Mouse (Mus musculus): ENCODE measurements around the gene Eml5. TPM values are rescaled to one million over a fixed set of nuclear protein-coding genes. Genes with fewer than 3 reads are reported as not detected.

The Eml5 gene
- polyA plus RNA-seq, 1 experiment = 6.5 TPM

- H3K4me1 ChIP-seq (ENCODE audit: control insufficient read depth, insufficient read depth, low read length) = peaks cover 5% of the 10 kb centered on the region; the same call in 1 of the 2 replicates
- WGBS = 93% methylated on average over 6 of the region's 6 CpGs
- DNase-seq = no peak
- H3K27me3 ChIP-seq (replicated peaks; ENCODE audit: control insufficient read depth, insufficient read depth, low read length) = no peaks in the 10 kb centered on the region
- no peak overlapping the region for H3K4me3 ChIP-seq (ENCODE audit: insufficient read depth, low read depth, low read length)
- peaks cover 9% of the 10 kb centered on the region for H3K36me3 ChIP-seq (ENCODE audit: control insufficient read depth, insufficient read depth, low read length)
- H3K27ac ChIP-seq (ENCODE audit: insufficient read depth, low read depth, low read length) = no peak overlapping the region
- TF ChIP-seq CTCF (conservative IDR thresholded peaks at IDR 0.05; ENCODE audit: insufficient read depth, insufficient read length, low read depth, low read length) (no peak), POLR2A (IDR thresholded peaks at IDR 0.05; ENCODE audit: low read depth, low read length) (no peak)
Observed at GRCm38 (mm10) chr12:98759700-98760099, 141.6 kb downstream of the Eml5 start.

- H3K4me1 ChIP-seq (ENCODE audit: control insufficient read depth, insufficient read depth, low read length) = peaks cover 5% of the 10 kb centered on the region; the same call in 1 of the 2 replicates
- H3K27me3 ChIP-seq (replicated peaks; ENCODE audit: control insufficient read depth, insufficient read depth, low read length) = no peaks in the 10 kb centered on the region
- 85% methylated on average over 6 of the region's 6 CpGs for WGBS
- peaks cover 9% of the 10 kb centered on the region for H3K36me3 ChIP-seq (ENCODE audit: control insufficient read depth, insufficient read depth, low read length)
- TF ChIP-seq POLR2A (IDR thresholded peaks at IDR 0.05; ENCODE audit: low read depth, low read length) (no peak), CTCF (conservative IDR thresholded peaks at IDR 0.05; ENCODE audit: insufficient read depth, insufficient read length, low read depth, low read length) (no peak)
- no peak overlapping the region for H3K4me3 ChIP-seq (ENCODE audit: insufficient read depth, low read depth, low read length)
- H3K27ac ChIP-seq (ENCODE audit: insufficient read depth, low read depth, low read length) = no peak overlapping the region
- DNase-seq = no peak
Observed at GRCm38 (mm10) chr12:98757636-98758035, 143.6 kb downstream of the Eml5 start.

GRCm38 (mm10) chr12:98747380-98747753 lies 153.9 kb downstream of the Eml5 start:
- TF ChIP-seq POLR2A (IDR thresholded peaks at IDR 0.05; ENCODE audit: low read depth, low read length) = no peak
- TF ChIP-seq CTCF (conservative IDR thresholded peaks at IDR 0.05; ENCODE audit: insufficient read depth, insufficient read length, low read depth, low read length) = no peak
- WGBS = under 1% methylated on average over 14 of the region's 14 CpGs
- peaks cover 3% of the 10 kb centered on the region; the same call in 1 of the 2 replicates for H3K4me1 ChIP-seq (ENCODE audit: control insufficient read depth, insufficient read depth, low read length)
- no peaks in the 10 kb centered on the region for H3K27me3 ChIP-seq (replicated peaks; ENCODE audit: control insufficient read depth, insufficient read depth, low read length)
- H3K36me3 ChIP-seq (ENCODE audit: control insufficient read depth, insufficient read depth, low read length) = no peaks in the 10 kb centered on the region
- peak overlapping the region; percentile 83 for H3K4me3 ChIP-seq (ENCODE audit: insufficient read depth, low read depth, low read length)
- no peak for DNase-seq
- peak overlapping the region; percentile 66 for H3K27ac ChIP-seq (ENCODE audit: insufficient read depth, low read depth, low read length)

GRCm38 (mm10) chr12:98746746-98747379 lies 154.4 kb downstream of the Eml5 start, which contains the start of gene Zc3h14:
Zc3h14 (plus strand) TSS chr12:98746964.
- TF ChIP-seq CTCF (conservative IDR thresholded peaks at IDR 0.05; ENCODE audit: insufficient read depth, insufficient read length, low read depth, low read length) (peak; percentile 61), POLR2A (IDR thresholded peaks at IDR 0.05; ENCODE audit: low read depth, low read length) (no peak)
- Histone ChIP-seq H3K27me3 (replicated peaks; ENCODE audit: control insufficient read depth, insufficient read depth, low read length) (no peaks in the 10 kb centered on the region), H3K36me3 (ENCODE audit: control insufficient read depth, insufficient read depth, low read length) (no peaks in the 10 kb centered on the region), H3K4me1 (ENCODE audit: control insufficient read depth, insufficient read depth, low read length) (peaks cover 3% of the 10 kb centered on the region; the same call in 1 of the 2 replicates), H3K27ac (ENCODE audit: insufficient read depth, low read depth, low read length) (peak within 1 kb of the TSS; percentile 66), H3K4me3 (ENCODE audit: insufficient read depth, low read depth, low read length) (peak within 1 kb of the TSS; percentile 83)
- DNase-seq = peak; percentile 95
- under 1% methylated on average over 87 of the region's 87 CpGs for WGBS

GRCm38 (mm10) chr12:98746131-98746530 lies 155.2 kb downstream of the Eml5 start:
- no peaks in the 10 kb centered on the region for H3K27me3 ChIP-seq (replicated peaks; ENCODE audit: control insufficient read depth, insufficient read depth, low read length)
- no peaks in the 10 kb centered on the region for H3K36me3 ChIP-seq (ENCODE audit: control insufficient read depth, insufficient read depth, low read length)
- no peak overlapping the region for H3K4me3 ChIP-seq (ENCODE audit: insufficient read depth, low read depth, low read length)
- no peak overlapping the region for H3K27ac ChIP-seq (ENCODE audit: insufficient read depth, low read depth, low read length)
- peak; percentile 80 for DNase-seq
- no peak for TF ChIP-seq POLR2A (IDR thresholded peaks at IDR 0.05; ENCODE audit: low read depth, low read length)
- TF ChIP-seq CTCF (conservative IDR thresholded peaks at IDR 0.05; ENCODE audit: insufficient read depth, insufficient read length, low read depth, low read length) = peak; percentile 81
- WGBS = 18% methylated on average over 2 of the region's 2 CpGs
- peaks cover 3% of the 10 kb centered on the region; the same call in 1 of the 2 replicates for H3K4me1 ChIP-seq (ENCODE audit: control insufficient read depth, insufficient read depth, low read length)

GRCm38 (mm10) chr12:98745626-98746025 lies 155.7 kb downstream of the Eml5 start:
- no peak overlapping the region for H3K27ac ChIP-seq (ENCODE audit: insufficient read depth, low read depth, low read length)
- no peak for TF ChIP-seq POLR2A (IDR thresholded peaks at IDR 0.05; ENCODE audit: low read depth, low read length)
- no peak for TF ChIP-seq CTCF (conservative IDR thresholded peaks at IDR 0.05; ENCODE audit: insufficient read depth, insufficient read length, low read depth, low read length)
- 82% methylated on average over 4 of the region's 4 CpGs for WGBS

GRCm38 (mm10) chr12:98741011-98741501 lies 160.2 kb downstream of the Eml5 start:
- no peak for DNase-seq
- H3K27ac ChIP-seq (ENCODE audit: insufficient read depth, low read depth, low read length) = no peak overlapping the region
- TF ChIP-seq POLR2A (IDR thresholded peaks at IDR 0.05; ENCODE audit: low read depth, low read length) (no peak), CTCF (conservative IDR thresholded peaks at IDR 0.05; ENCODE audit: insufficient read depth, insufficient read length, low read depth, low read length) (no peak)
- no peaks in the 10 kb centered on the region for H3K36me3 ChIP-seq (ENCODE audit: control insufficient read depth, insufficient read depth, low read length)
- H3K4me3 ChIP-seq (ENCODE audit: insufficient read depth, low read depth, low read length) = no peak overlapping the region
- WGBS = 43% methylated on average over 3 of the region's 3 CpGs
- no peaks in the 10 kb centered on the region for H3K27me3 ChIP-seq (replicated peaks; ENCODE audit: control insufficient read depth, insufficient read depth, low read length)
- H3K4me1 ChIP-seq (ENCODE audit: control insufficient read depth, insufficient read depth, low read length) = no peaks in the 10 kb centered on the region

More at GRCm38 (mm10) chr12:98745626-98746025, 155.7 kb downstream of the Eml5 start:
- DNase-seq = no peak
- H3K4me3 ChIP-seq (ENCODE audit: insufficient read depth, low read depth, low read length) = no peak overlapping the region
- peaks cover 3% of the 10 kb centered on the region; the same call in 1 of the 2 replicates for H3K4me1 ChIP-seq (ENCODE audit: control insufficient read depth, insufficient read depth, low read length)
- no peaks in the 10 kb centered on the region for H3K27me3 ChIP-seq (replicated peaks; ENCODE audit: control insufficient read depth, insufficient read depth, low read length)
- no peaks in the 10 kb centered on the region for H3K36me3 ChIP-seq (ENCODE audit: control insufficient read depth, insufficient read depth, low read length)

Data from kidney, adult 2 months (tissue).